Mouse (Mus musculus) G1E (cell line): Measurements from ENCODE around the gene 4921507P07Rik. TPM values are rescaled to one million over a fixed set of nuclear protein-coding genes. Genes with fewer than 3 reads are reported as not detected.

Experiments used
- ATAC-seq: 2 replicates; pipeline ENCODE4 v1.8.0; 2016; ENCODE audit warnings: mild to moderate bottlenecking; ENCODE audit not compliant: insufficient number of reproducible peaks, poor library complexity, low FRiP score, severe bottlenecking; ENCODE audit errors: extremely low read depth
- DNase-seq: peaks from one replicate; pipeline ENCODE4 v3.0.0; 2012; ENCODE audit warnings: low spot score
- H3K27me3 ChIP-seq: 2 replicates; pipeline ENCODE4 v1.6.1; 2012; ENCODE audit warnings: mild to moderate bottlenecking, low read length, inconsistent platforms; ENCODE audit not compliant: insufficient read depth
- H3K36me3 ChIP-seq: replicated peaks from 2 replicates; pipeline ENCODE3; 2012; ENCODE audit warnings: mild to moderate bottlenecking, inconsistent platforms
- H3K4me1 ChIP-seq: 2 replicates; pipeline ENCODE4 v1.6.1; 2012; ENCODE audit warnings: low read depth, low read length, inconsistent platforms, mixed read lengths; ENCODE audit not compliant: insufficient read depth
- H3K4me3 ChIP-seq: 2 replicates; pipeline ENCODE4 v1.5.1; 2012; ENCODE audit warnings: low read depth, mild to moderate bottlenecking, inconsistent platforms, low read length, moderate library complexity, mixed read lengths
- H3K9me3 ChIP-seq: replicated peaks from 2 replicates; pipeline ENCODE4 v1.6.1; 2012; ENCODE audit warnings: inconsistent platforms
- CTCF ChIP-seq: IDR thresholded peaks from 2 replicates; pipeline ENCODE4 v1.5.1; 2012; ENCODE audit warnings: low read depth, low read length, inconsistent platforms, mixed read lengths
- GATA1 ChIP-seq: IDR thresholded peaks from 2 replicates; pipeline ENCODE4 v1.6.1; 2012; ENCODE audit warnings: borderline replicate concordance, low read length, inconsistent platforms, mixed read lengths
- GATA2 ChIP-seq: IDR thresholded peaks from 2 replicates; pipeline ENCODE4 v1.6.1; 2012; ENCODE audit warnings: low read depth, low read length, inconsistent platforms, borderline replicate concordance
- POLR2AphosphoS5 ChIP-seq: IDR thresholded peaks from 2 replicates; pipeline ENCODE4 v1.6.1; 2012; ENCODE audit warnings: low read depth, low read length, inconsistent platforms; ENCODE audit not compliant: insufficient replicate concordance
- TAL1 ChIP-seq: conservative IDR thresholded peaks from 2 replicates; pipeline ENCODE4 v1.6.1; 2012; ENCODE audit warnings: low read depth, low read length, inconsistent platforms, mixed read lengths
- polyA plus RNA-seq: library from polyadenylated mRNA; stranded (reverse); fragments of >175 nt; gene quantifications from 2 replicates; pipeline ENCODE4 v1.2.3, GENCODE M21; 2012
- total RNA-seq, 2 experiments: library from RNA; stranded (forward) in 1 of 2; stranded (reverse) in 1 of 2; fragments of 200-1000 nt in 1 of 2; fragments of >200 nt in 1 of 2; fragmentation: Nextera tagmentation in 1 of 2; gene quantifications; 2 replicates each; pipeline ENCODE4 v1.2.3; 2014 to 2017

4921507P07Rik gene
- total and polyA plus RNA-seq, 3 experiments, result 0.05 TPM; not detected in 2

- H3K4me3 ChIP-seq, result no peak overlapping the region
- H3K27me3 ChIP-seq, result peaks cover 8% of the 10 kb centered on the region
- H3K36me3 ChIP-seq, result no peaks in the 10 kb centered on the region
- ATAC-seq (peak; percentile 22; the same call in 1 of the 2 replicates), DNase-seq (peak; percentile 38)
- H3K4me1 ChIP-seq, result no peaks in the 10 kb centered on the region
- TF ChIP-seq TAL1 (no peak), CTCF (peak; percentile 88)
- peaks cover 3% of the 10 kb centered on the region; the same call in 1 of the 2 replicates for H3K9me3 ChIP-seq
Measured at GRCm38 (mm10) chr6:50601620-50602019, 5.2 kb upstream of the 4921507P07Rik start.

GRCm38 (mm10) chr6:50598560-50598959, 2.1 kb upstream of the 4921507P07Rik start:
- Histone ChIP-seq H3K4me3 (no peak overlapping the region), H3K9me3 (peaks cover 9% of the 10 kb centered on the region), H3K36me3 (no peaks in the 10 kb centered on the region), H3K4me1 (no peaks in the 10 kb centered on the region), H3K27me3 (peaks cover 8% of the 10 kb centered on the region)
- DNase-seq (no peak), ATAC-seq (no peak)
- TF ChIP-seq CTCF (no peak), GATA2 (no peak), POLR2AphosphoS5 (no peak), TAL1 (no peak), GATA1 (no peak)

- Histone ChIP-seq H3K36me3 (no peaks in the 10 kb centered on the region), H3K4me3 (no peak overlapping the region), H3K27me3 (peaks cover 10% of the 10 kb centered on the region), H3K4me1 (no peaks in the 10 kb centered on the region), H3K9me3 (peaks cover 9% of the 10 kb centered on the region)
- TF ChIP-seq TAL1 (no peak), CTCF (no peak), GATA2 (no peak), GATA1 (no peak), POLR2AphosphoS5 (no peak)
- DNase-seq (no peak), ATAC-seq (no peak)
Measured at GRCm38 (mm10) chr6:50594372-50594771, 2.1 kb downstream of the 4921507P07Rik start.

GRCm38 (mm10) chr6:50593334-50593845, 3.0 kb downstream of the 4921507P07Rik start:
- no peak for DNase-seq
- H3K4me1 ChIP-seq, result no peaks in the 10 kb centered on the region
- H3K27me3 ChIP-seq, result peaks cover 6% of the 10 kb centered on the region
- no peak overlapping the region for H3K4me3 ChIP-seq
- no peaks in the 10 kb centered on the region for H3K36me3 ChIP-seq
- ATAC-seq, result no peak
- TF ChIP-seq CTCF, result no peak
- no peak for TF ChIP-seq TAL1
- no peak for TF ChIP-seq GATA2
- TF ChIP-seq GATA1, result no peak
- no peak for TF ChIP-seq POLR2AphosphoS5
- H3K9me3 ChIP-seq, result peaks cover 9% of the 10 kb centered on the region

- Histone ChIP-seq H3K4me3 (no peak overlapping the region), H3K27me3 (peaks cover 13% of the 10 kb centered on the region), H3K9me3 (peaks cover 2% of the 10 kb centered on the region; the same call in 1 of the 2 replicates), H3K4me1 (no peaks in the 10 kb centered on the region), H3K36me3 (no peaks in the 10 kb centered on the region)
- DNase-seq, result no peak
- TF ChIP-seq TAL1, result no peak
- no peak for TF ChIP-seq CTCF
- TF ChIP-seq GATA2, result no peak
- TF ChIP-seq POLR2AphosphoS5, result no peak
- no peak for TF ChIP-seq GATA1
- ATAC-seq, result no peak
Measured at GRCm38 (mm10) chr6:50590234-50590633, 6.2 kb downstream of the 4921507P07Rik start.

- Histone ChIP-seq H3K9me3 (no peaks in the 10 kb centered on the region), H3K4me1 (no peaks in the 10 kb centered on the region), H3K36me3 (no peaks in the 10 kb centered on the region), H3K4me3 (no peak overlapping the region), H3K27me3 (peaks cover 15% of the 10 kb centered on the region)
- peak; percentile 12 for DNase-seq
- ATAC-seq, result no peak; the same call in 1 of the 2 replicates
- no peak for TF ChIP-seq POLR2AphosphoS5
- TF ChIP-seq CTCF, result peak; percentile 37; the same call in 1 of the 2 replicates
Measured at GRCm38 (mm10) chr6:50588251-50588650, 8.2 kb downstream of the 4921507P07Rik start.

GRCm38 (mm10) chr6:50587412-50587811, 9.0 kb downstream of the 4921507P07Rik start:
- TF ChIP-seq POLR2AphosphoS5 (no peak), CTCF (no peak), GATA2 (no peak), TAL1 (no peak), GATA1 (no peak)
- no peak for DNase-seq
- ATAC-seq, result no peak

More at GRCm38 (mm10) chr6:50587412-50587811, 9.0 kb downstream of the 4921507P07Rik start:
- Histone ChIP-seq H3K36me3 (no peaks in the 10 kb centered on the region), H3K4me1 (no peaks in the 10 kb centered on the region), H3K9me3 (no peaks in the 10 kb centered on the region), H3K4me3 (no peak overlapping the region), H3K27me3 (peaks cover 15% of the 10 kb centered on the region)
